Mouse (Mus musculus) kidney, adult 2 months (tissue): ENCODE results near the gene Cep63. TPM values are rescaled to one million over a fixed set of nuclear protein-coding genes. Genes with fewer than 3 reads are reported as not detected.

Experiments used
- DNase-seq: peaks from one replicate; pipeline ENCODE4 v3.0.0; 2021
- H3K27ac ChIP-seq: fragments of 200-500 bp; 2 replicates; pipeline ENCODE4 v1.5.1; 2012; ENCODE audit warnings: low read depth, low read length, control low read depth, inconsistent platforms; ENCODE audit not compliant: insufficient read depth
- H3K27me3 ChIP-seq: fragments of 200-500 bp; replicated peaks from 2 replicates; pipeline ENCODE4 v1.6.1; 2012; ENCODE audit warnings: mild to moderate bottlenecking, moderate library complexity, low read length, inconsistent platforms; ENCODE audit not compliant: control insufficient read depth, insufficient read depth
- H3K36me3 ChIP-seq: fragments of 200-500 bp; 2 replicates; pipeline ENCODE4 v1.6.1; 2012; ENCODE audit warnings: mild to moderate bottlenecking, moderate library complexity, low read length, inconsistent platforms; ENCODE audit not compliant: control insufficient read depth, insufficient read depth
- H3K4me1 ChIP-seq: fragments of 200-500 bp; 2 replicates; pipeline ENCODE4 v1.6.1; 2011; ENCODE audit warnings: low read length; ENCODE audit not compliant: control insufficient read depth, insufficient read depth
- H3K4me3 ChIP-seq: fragments of 200-500 bp; 2 replicates; pipeline ENCODE4 v1.5.1; 2011; ENCODE audit warnings: mild to moderate bottlenecking, low read depth, low read length, control low read depth; ENCODE audit not compliant: insufficient read depth
- CTCF ChIP-seq: fragments of 200-500 bp; conservative IDR thresholded peaks from 2 replicates; pipeline ENCODE4 v1.5.1; 2011; ENCODE audit warnings: low read depth, mild to moderate bottlenecking, control low read depth, low read length, moderate library complexity, mixed read lengths; ENCODE audit not compliant: insufficient read depth, insufficient read length
- POLR2A ChIP-seq: fragments of 200-500 bp; IDR thresholded peaks from one replicate; pipeline ENCODE4 v1.6.1; 2011; ENCODE audit warnings: low read depth, low read length, control low read depth
- WGBS: fragments of 180-500 bp; shearing (Covaris S2); methylation state at CpG from one replicate; pipeline ENCODE4 v1.1.7; 2018; 5-methylcytosine and 5-hydroxymethylcytosine counted together
- polyA plus RNA-seq: library from polyadenylated mRNA; depleted of rRNA; stranded (reverse); fragments of >200 nt; gene quantifications from 2 replicates; pipeline ENCODE4 v1.2.3, GENCODE M21; 2012

The Cep63 gene
- polyA plus RNA-seq, 1 experiment: 6.9 TPM

GRCm38 (mm10) chr9:102601666-102602065 lies 24.7 kb downstream of the Cep63 start:
- 66% methylated on average over 2 of the region's 2 CpGs for WGBS
- H3K27me3 ChIP-seq: no peaks in the 10 kb centered on the region
- H3K4me3 ChIP-seq: no peak overlapping the region
- peak overlapping the region; percentile 78; the same call in 1 of the 2 replicates for H3K27ac ChIP-seq
- no peak for TF ChIP-seq CTCF
- TF ChIP-seq POLR2A: no peak
- DNase-seq: no peak
- H3K36me3 ChIP-seq: no peaks in the 10 kb centered on the region; the same call in none of the 2 replicates
- no peaks in the 10 kb centered on the region; the same call in 1 of the 2 replicates for H3K4me1 ChIP-seq

GRCm38 (mm10) chr9:102601187-102601586 lies 25.1 kb downstream of the Cep63 start:
- Histone ChIP-seq H3K4me3 (no peak overlapping the region), H3K27me3 (no peaks in the 10 kb centered on the region), H3K4me1 (no peaks in the 10 kb centered on the region; the same call in 1 of the 2 replicates), H3K36me3 (no peaks in the 10 kb centered on the region; the same call in none of the 2 replicates), H3K27ac (peak overlapping the region; percentile 56; the same call in 1 of the 2 replicates)
- 53% methylated on average over 2 of the region's 2 CpGs for WGBS
- peak; percentile 88 for DNase-seq
- no peak for TF ChIP-seq POLR2A
- TF ChIP-seq CTCF: no peak

GRCm38 (mm10) chr9:102595662-102596436 lies 30.5 kb downstream of the Cep63 start:
- peaks cover 6% of the 10 kb centered on the region for H3K36me3 ChIP-seq
- no peak for TF ChIP-seq CTCF
- TF ChIP-seq POLR2A: no peak
- DNase-seq: peak; percentile 8
- WGBS: 76% methylated on average over 8 of the region's 8 CpGs
- no peak overlapping the region for H3K27ac ChIP-seq
- H3K4me1 ChIP-seq: no peaks in the 10 kb centered on the region
- H3K4me3 ChIP-seq: no peak overlapping the region
- H3K27me3 ChIP-seq: no peaks in the 10 kb centered on the region

GRCm38 (mm10) chr9:102594667-102595393 lies 31.5 kb downstream of the Cep63 start:
- no peaks in the 10 kb centered on the region for H3K27me3 ChIP-seq
- no peak overlapping the region for H3K4me3 ChIP-seq
- peak; percentile 78 for DNase-seq
- no peak overlapping the region for H3K27ac ChIP-seq
- TF ChIP-seq CTCF: no peak
- no peak for TF ChIP-seq POLR2A
- peaks cover 6% of the 10 kb centered on the region for H3K36me3 ChIP-seq
- H3K4me1 ChIP-seq: no peaks in the 10 kb centered on the region
- 56% methylated on average over 6 of the region's 6 CpGs for WGBS

GRCm38 (mm10) chr9:102587347-102587746 lies 39.0 kb downstream of the Cep63 start:
- no peak for DNase-seq
- WGBS: 85% methylated on average over 5 of the region's 5 CpGs
- Histone ChIP-seq H3K27me3 (no peaks in the 10 kb centered on the region), H3K4me1 (no peaks in the 10 kb centered on the region), H3K27ac (no peak overlapping the region), H3K36me3 (peaks cover 5% of the 10 kb centered on the region), H3K4me3 (no peak overlapping the region)
- TF ChIP-seq POLR2A (no peak), CTCF (no peak)

GRCm38 (mm10) chr9:102581921-102582469 lies 44.3 kb downstream of the Cep63 start:
- H3K4me3 ChIP-seq: no peak overlapping the region
- H3K4me1 ChIP-seq: no peaks in the 10 kb centered on the region
- WGBS: 78% methylated on average over 12 of the region's 12 CpGs
- no peak overlapping the region for H3K27ac ChIP-seq
- no peak for TF ChIP-seq POLR2A
- no peak for TF ChIP-seq CTCF
- DNase-seq: no peak
- H3K27me3 ChIP-seq: no peaks in the 10 kb centered on the region
- no peaks in the 10 kb centered on the region; the same call in 1 of the 2 replicates for H3K36me3 ChIP-seq

- Histone ChIP-seq H3K27ac (no peak overlapping the region), H3K27me3 (no peaks in the 10 kb centered on the region), H3K36me3 (no peaks in the 10 kb centered on the region), H3K4me3 (no peak overlapping the region), H3K4me1 (no peaks in the 10 kb centered on the region)
- TF ChIP-seq CTCF (no peak), POLR2A (no peak)
- 33% methylated on average over 5 of the region's 5 CpGs for WGBS
- DNase-seq: peak; percentile 42
Observed at GRCm38 (mm10) chr9:102577480-102577879, 48.9 kb downstream of the Cep63 start.
